In the genomic region with DNA sequence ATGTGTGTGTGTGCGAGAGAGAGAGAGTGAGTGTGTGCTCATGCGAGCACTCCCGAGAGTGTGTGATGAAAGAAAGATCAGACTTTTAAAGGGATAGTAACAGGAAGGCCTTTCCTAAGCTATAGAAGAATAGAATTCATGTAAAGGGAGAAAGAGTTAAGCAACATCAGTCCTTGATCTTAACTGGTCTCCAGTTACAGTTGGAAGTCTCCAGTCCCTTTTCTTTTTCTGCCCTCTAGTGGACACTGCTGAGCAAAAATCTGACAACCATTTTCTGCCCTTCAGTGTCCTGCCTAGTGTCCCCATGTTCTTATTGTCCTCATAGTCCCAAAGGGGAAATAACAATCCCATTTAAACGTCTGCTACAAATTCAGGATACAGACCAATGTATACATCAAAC, we compare ENCODE assay signal across 8 mouse cellular contexts. TPM values are rescaled to one million over a fixed set of nuclear protein-coding genes. Genes with fewer than 3 reads are reported as not detected.
DNase-seq lines count a peak whose midpoint lies in the region; ATAC-seq and TF ChIP-seq lines count a peak whose summit lies in the region.

No protein-coding gene starts in this region.

- no peak overlapping the region for H3K4me3 ChIP-seq in hindbrain, embryonic 14.5 days (replicated peaks; ENCODE audit: low read length)
- H3K4me3 ChIP-seq in hindbrain, embryonic 12.5 days: no peak overlapping the region
- H3K4me3 ChIP-seq in G1E (ENCODE audit: low read depth, low read length): no peak overlapping the region; the same call in 1 of the 2 replicates
- no peak overlapping the region for H3K4me3 ChIP-seq in heart, embryonic 15.5 days
- H3K4me3 ChIP-seq in liver, embryonic 13.5 days (replicated peaks): peak overlapping the region; percentile 41

- H3K9ac ChIP-seq in hindbrain, embryonic 14.5 days: no peak overlapping the region
- H3K9ac ChIP-seq in hindbrain, embryonic 12.5 days: no peak overlapping the region
- no peak overlapping the region for H3K9ac ChIP-seq in heart, embryonic 15.5 days
- peak overlapping the region; percentile 72 for H3K9ac ChIP-seq in liver, embryonic 13.5 days

- no peak overlapping the region for H3K4me2 ChIP-seq in hindbrain, embryonic 14.5 days (replicated peaks)
- H3K4me2 ChIP-seq in hindbrain, embryonic 12.5 days (replicated peaks): no peak overlapping the region
- H3K4me2 ChIP-seq in heart, embryonic 15.5 days: no peak overlapping the region
- H3K4me2 ChIP-seq in liver, embryonic 13.5 days: peak overlapping the region; percentile 66

- H3K27ac ChIP-seq in hindbrain, embryonic 14.5 days: no peak overlapping the region
- H3K27ac ChIP-seq in hindbrain, embryonic 12.5 days: no peak overlapping the region
- H3K27ac ChIP-seq in heart, embryonic 15.5 days: peak overlapping the region; percentile 67
- H3K27ac ChIP-seq in liver, embryonic 13.5 days: peak overlapping the region; percentile 98

- WGBS in hindbrain, embryonic 14.5 days: 57% methylated on average over 4 of the region's 4 CpGs
- WGBS in hindbrain, embryonic 12.5 days: 59% methylated on average over 4 of the region's 4 CpGs
- 48% methylated on average over 4 of the region's 4 CpGs for WGBS in heart, embryonic 15.5 days
- WGBS in liver, embryonic 13.5 days (ENCODE audit: insufficient replicate concordance): 12% methylated on average over 4 of the region's 4 CpGs

- peaks cover 5% of the 10 kb centered on the region; the same call in 1 of the 2 replicates for H3K4me1 ChIP-seq in hindbrain, embryonic 14.5 days (replicated peaks; ENCODE audit: control insufficient read depth, insufficient read depth, low read length)
- H3K4me1 ChIP-seq in hindbrain, embryonic 12.5 days: peaks cover 3% of the 10 kb centered on the region; the same call in 1 of the 2 replicates
- peaks cover 77% of the 10 kb centered on the region for H3K4me1 ChIP-seq in G1E (ENCODE audit: insufficient read depth, low read depth, low read length)
- peaks cover 25% of the 10 kb centered on the region for H3K4me1 ChIP-seq in heart, embryonic 15.5 days (replicated peaks)
- H3K4me1 ChIP-seq in liver, embryonic 13.5 days (replicated peaks): peaks cover 78% of the 10 kb centered on the region

- intact Hi-C loops in left cerebral cortex, postnatal 10 days (cut with DNase I): loop anchor here (2.0 kb wide), 2 partner anchors 236 to 304 kb away; no protein-coding TSS in a partner anchor

- TF ChIP-seq CTCF in G1E (IDR thresholded peaks at IDR 0.05; ENCODE audit: low read depth, low read length): no peak; the same call in 1 of the 2 replicates

- no peaks in the 10 kb centered on the region for H3K36me3 ChIP-seq in hindbrain, embryonic 14.5 days (replicated peaks; ENCODE audit: control insufficient read depth, insufficient read depth)
- no peaks in the 10 kb centered on the region for H3K36me3 ChIP-seq in hindbrain, embryonic 12.5 days
- no peaks in the 10 kb centered on the region for H3K36me3 ChIP-seq in G1E (replicated peaks)
- no peaks in the 10 kb centered on the region for H3K36me3 ChIP-seq in heart, embryonic 15.5 days
- H3K36me3 ChIP-seq in liver, embryonic 13.5 days: no peaks in the 10 kb centered on the region

- no peak for ATAC-seq in hindbrain, embryonic 14.5 days (ENCODE audit: low FRiP score)
- ATAC-seq in hindbrain, embryonic 12.5 days (ENCODE audit: low FRiP score): no peak
- peak; percentile 4; the same call in 1 of the 2 replicates for ATAC-seq in G1E (ENCODE audit: extremely low read depth, insufficient number of reproducible peaks, low FRiP score, poor library complexity, severe bottlenecking)
- ATAC-seq in heart, embryonic 15.5 days (replicated peaks; ENCODE audit: insufficient number of reproducible peaks, insufficient read depth, low FRiP score, low read depth): no peak
- peak; percentile 22 for ATAC-seq in liver, embryonic 13.5 days (ENCODE audit: low read depth)

- no peaks in the 10 kb centered on the region for H3K9me3 ChIP-seq in hindbrain, embryonic 14.5 days (ENCODE audit: control insufficient read depth, low read length)
- H3K9me3 ChIP-seq in hindbrain, embryonic 12.5 days (replicated peaks): no peaks in the 10 kb centered on the region
- no peaks in the 10 kb centered on the region for H3K9me3 ChIP-seq in G1E (replicated peaks)
- no peaks in the 10 kb centered on the region for H3K9me3 ChIP-seq in heart, embryonic 15.5 days (replicated peaks)
- no peaks in the 10 kb centered on the region for H3K9me3 ChIP-seq in liver, embryonic 13.5 days (replicated peaks)

- peak; percentile 81 for DNase-seq in hindbrain, embryonic 14.5 days (ENCODE audit: low spot score)
- DNase-seq in G1E (ENCODE audit: low spot score): peak; percentile 49
- DNase-seq in cerebellum, adult 8-10 months: peak; percentile 23
- DNase-seq in liver, embryonic 13.5 days: peak; percentile 65
- DNase-seq in spleen, postnatal 36 days (ENCODE audit: low spot score in 2 of 2): peak; percentile 25 to 60
- no peak for DNase-seq in left cerebral cortex, postnatal 10 days (ENCODE audit: extremely low spot score in 1 of 2, low spot score in 2 of 2)

- H3K27me3 ChIP-seq in hindbrain, embryonic 14.5 days (ENCODE audit: control insufficient read depth, insufficient read depth, low read length): no peaks in the 10 kb centered on the region
- no peaks in the 10 kb centered on the region; the same call in 1 of the 2 replicates for H3K27me3 ChIP-seq in hindbrain, embryonic 12.5 days
- H3K27me3 ChIP-seq in G1E (ENCODE audit: insufficient read depth, low read length): no peaks in the 10 kb centered on the region
- H3K27me3 ChIP-seq in heart, embryonic 15.5 days: no peaks in the 10 kb centered on the region
- H3K27me3 ChIP-seq in liver, embryonic 13.5 days: no peaks in the 10 kb centered on the region

RNA-seq across cellular contexts. Expression of gene Cenpu, which starts 4.6 kb away (rescaled TPM):
- polyA plus RNA-seq in hindbrain, embryonic 14.5 days (2014; fragmentation: Nextera tagmentation; extraction: Ambion mirVana): 6.2 and 9.1 TPM in 2 replicates
- polyA plus RNA-seq in hindbrain, embryonic 12.5 days (2016; fragmentation: Nextera tagmentation; extraction: Ambion mirVana): 16.2 and 18.1 TPM in 2 replicates
- total RNA-seq in G1E (2014; fragmentation: Nextera tagmentation) (59.2 and 73.6 TPM in 2 replicates), G1E (2017) (72.1 and 94.1 TPM in 2 replicates)
- 16.4 and 18.3 TPM in 2 replicates for polyA plus RNA-seq in G1E (2012)
- 9.6 and 10.1 TPM in 2 replicates for polyA plus RNA-seq in heart, embryonic 15.5 days (2015; fragmentation: Nextera tagmentation; extraction: Ambion mirVana)
- polyA plus RNA-seq in liver, embryonic 13.5 days (2015; fragmentation: Nextera tagmentation; extraction: Ambion mirVana): 21.6 and 25.9 TPM in 2 replicates
- total RNA-seq in left cerebral cortex, postnatal 10 days (2021): 1 to 10 TPM; 2.7 to 3.6 TPM

Comparison
In these comparisons a context has a peak if more than half of its experiments do, and no peak if none do; other contexts are left out.
1. ATAC-seq: peak in G1E (single experiment) and liver, embryonic 13.5 days (single experiment); none in hindbrain, embryonic 14.5 days (single experiment), hindbrain, embryonic 12.5 days (single experiment) and heart, embryonic 15.5 days (single experiment).
2. DNase-seq: peak in hindbrain, embryonic 14.5 days (single experiment), G1E (single experiment), cerebellum, adult 8-10 months (single experiment), liver, embryonic 13.5 days (single experiment) and spleen, postnatal 36 days (2 of 2); none in left cerebral cortex, postnatal 10 days (0 of 2).
3. H3K27ac ChIP-seq: peak in heart, embryonic 15.5 days (single experiment) and liver, embryonic 13.5 days (single experiment); none in hindbrain, embryonic 14.5 days (single experiment) and hindbrain, embryonic 12.5 days (single experiment).